Mouse (Mus musculus): Measurements from ENCODE around the gene Ccdc69.

Gene Ccdc69

GRCm38 (mm10) chr11:55008230-55008629, 69.7 kb downstream of the Ccdc69 start:
- no peak for DNase-seq (ENCODE audit: low spot score in 2 of 2)

DNA sequence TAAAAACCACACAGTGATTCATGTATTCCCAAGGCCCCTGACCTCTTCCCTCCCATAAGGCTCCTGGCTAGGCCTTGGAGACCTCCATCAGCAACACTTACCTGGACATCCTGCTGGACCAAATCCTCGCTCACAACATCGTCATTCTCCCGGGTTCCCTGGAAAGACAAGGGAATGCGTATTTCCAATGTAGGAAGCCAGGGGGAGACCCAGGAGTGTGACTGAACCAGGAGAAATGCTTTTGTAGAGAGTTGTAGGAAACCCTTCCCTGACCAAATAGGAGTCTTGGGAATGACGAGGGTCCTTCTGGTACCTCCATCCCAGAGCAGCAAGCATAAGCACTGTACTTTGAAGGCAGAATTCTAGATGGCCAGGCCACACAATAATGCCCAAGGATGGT, 72.2 kb downstream of the Ccdc69 start:
- DNase-seq (ENCODE audit: low spot score in 2 of 2) = no peak

DNA sequence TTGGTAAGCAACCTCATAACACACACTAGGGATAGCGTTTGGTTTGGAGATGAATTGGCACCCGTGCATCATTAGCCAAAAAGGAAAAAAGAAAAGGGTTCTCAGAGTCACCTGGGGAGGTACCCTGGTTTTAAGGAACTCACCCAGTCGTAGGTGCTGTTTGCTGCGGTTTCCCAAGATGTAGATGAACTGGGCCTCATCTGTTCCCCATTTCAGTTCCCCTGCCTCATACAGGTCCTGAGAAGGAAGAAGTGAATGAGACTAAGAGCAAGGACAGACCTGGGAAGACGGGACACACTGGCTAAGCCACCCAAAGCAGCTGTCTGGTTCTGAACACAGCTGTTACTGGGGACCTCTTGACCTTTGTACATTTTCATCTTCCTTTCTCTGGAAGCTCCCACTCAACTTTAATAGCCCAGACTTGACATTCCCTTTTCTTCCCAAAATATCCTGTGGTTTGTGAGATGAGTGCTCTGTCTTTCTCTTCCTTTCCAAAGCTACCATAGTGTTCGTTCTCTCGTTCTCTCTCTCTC, 72.9 kb downstream of the Ccdc69 start:
- DNase-seq (ENCODE audit: low spot score in 2 of 2) = no peak

Data from frontal cortex, postnatal 36 days (tissue).